Mouse (Mus musculus): ENCODE measurements around the gene Clasp1. TPM values are rescaled to one million over a fixed set of nuclear protein-coding genes. Genes with fewer than 3 reads are reported as not detected.

Gene Clasp1
- polyA plus RNA-seq, 1 experiment: 146 TPM

- DNase-seq (ENCODE audit: low read depth): no peak
- TF ChIP-seq POLR2A (IDR thresholded peaks at IDR 0.05; ENCODE audit: borderline replicate concordance, extremely low read depth, insufficient read depth, insufficient read length, poor library complexity, severe bottlenecking) (no peak), CTCF (IDR thresholded peaks at IDR 0.05; ENCODE audit: borderline replicate concordance, extremely low read depth, insufficient read depth, insufficient read length) (no peak)
These were observed 42.7 kb downstream of the Clasp1 start for GRCm38 (mm10) chr1:118431548-118431947.

GRCm38 (mm10) chr1:118435001-118435473, 46.2 kb downstream of the Clasp1 start:
- TF ChIP-seq CTCF (IDR thresholded peaks at IDR 0.05; ENCODE audit: borderline replicate concordance, extremely low read depth, insufficient read depth, insufficient read length): no peak
- TF ChIP-seq POLR2A (IDR thresholded peaks at IDR 0.05; ENCODE audit: borderline replicate concordance, extremely low read depth, insufficient read depth, insufficient read length, poor library complexity, severe bottlenecking): no peak
- peak; percentile 84 for DNase-seq (ENCODE audit: low read depth)

- TF ChIP-seq POLR2A (IDR thresholded peaks at IDR 0.05; ENCODE audit: borderline replicate concordance, extremely low read depth, insufficient read depth, insufficient read length, poor library complexity, severe bottlenecking) (no peak), CTCF (IDR thresholded peaks at IDR 0.05; ENCODE audit: borderline replicate concordance, extremely low read depth, insufficient read depth, insufficient read length) (no peak)
- DNase-seq (ENCODE audit: low read depth): peak; percentile 47
These were observed 49.0 kb downstream of the Clasp1 start for GRCm38 (mm10) chr1:118437856-118438255.

- TF ChIP-seq POLR2A (IDR thresholded peaks at IDR 0.05; ENCODE audit: borderline replicate concordance, extremely low read depth, insufficient read depth, insufficient read length, poor library complexity, severe bottlenecking) (no peak), CTCF (IDR thresholded peaks at IDR 0.05; ENCODE audit: borderline replicate concordance, extremely low read depth, insufficient read depth, insufficient read length) (no peak)
- no peak for DNase-seq (ENCODE audit: low read depth)
These were observed 49.5 kb downstream of the Clasp1 start for GRCm38 (mm10) chr1:118438332-118438731.

DNA sequence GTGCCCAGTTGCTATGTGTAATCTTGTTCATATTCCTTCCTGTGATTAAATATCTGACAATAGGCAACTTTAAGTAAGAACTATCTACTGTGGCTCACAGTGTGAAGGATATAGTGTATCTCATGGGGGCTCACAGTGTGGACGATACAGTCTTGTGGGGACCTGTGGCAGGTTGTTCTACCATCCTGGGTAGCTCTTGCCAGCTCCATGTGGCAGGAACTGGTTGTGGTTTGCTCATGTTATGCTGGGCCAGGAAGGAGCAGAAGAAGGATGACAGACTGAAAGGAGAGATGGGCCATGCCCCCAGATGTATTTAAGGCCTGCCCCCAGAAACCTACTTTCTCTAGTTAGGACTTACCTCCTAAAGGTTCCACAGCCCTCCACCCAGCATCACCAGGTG, 51.7 kb downstream of the Clasp1 start:
- DNase-seq (ENCODE audit: low read depth): no peak
- TF ChIP-seq POLR2A (IDR thresholded peaks at IDR 0.05; ENCODE audit: borderline replicate concordance, extremely low read depth, insufficient read depth, insufficient read length, poor library complexity, severe bottlenecking) (no peak), CTCF (IDR thresholded peaks at IDR 0.05; ENCODE audit: borderline replicate concordance, extremely low read depth, insufficient read depth, insufficient read length) (no peak)

DNA sequence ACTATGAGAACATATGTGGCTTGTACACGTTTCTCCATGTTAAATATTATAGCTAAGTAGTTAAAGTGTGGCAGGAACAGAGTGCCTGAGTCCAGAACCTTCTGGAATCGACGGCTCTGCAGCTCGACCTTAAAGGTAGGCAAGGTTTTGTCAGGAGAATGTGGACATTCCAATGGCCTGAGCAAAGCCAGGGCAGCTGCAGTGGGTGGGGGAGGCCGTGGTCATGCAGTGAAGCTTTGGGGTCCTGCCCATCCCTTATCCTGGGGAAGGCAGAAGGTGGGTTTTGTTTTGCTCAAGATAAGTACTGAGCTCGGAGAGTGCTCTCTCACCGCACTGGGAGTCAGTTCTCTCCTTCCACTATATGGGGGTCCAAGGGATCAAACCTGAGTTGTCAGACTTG, 55.6 kb downstream of the Clasp1 start:
- no peak for TF ChIP-seq POLR2A (IDR thresholded peaks at IDR 0.05; ENCODE audit: borderline replicate concordance, extremely low read depth, insufficient read depth, insufficient read length, poor library complexity, severe bottlenecking)
- no peak for TF ChIP-seq CTCF (IDR thresholded peaks at IDR 0.05; ENCODE audit: borderline replicate concordance, extremely low read depth, insufficient read depth, insufficient read length)
- no peak for DNase-seq (ENCODE audit: low read depth)

DNA sequence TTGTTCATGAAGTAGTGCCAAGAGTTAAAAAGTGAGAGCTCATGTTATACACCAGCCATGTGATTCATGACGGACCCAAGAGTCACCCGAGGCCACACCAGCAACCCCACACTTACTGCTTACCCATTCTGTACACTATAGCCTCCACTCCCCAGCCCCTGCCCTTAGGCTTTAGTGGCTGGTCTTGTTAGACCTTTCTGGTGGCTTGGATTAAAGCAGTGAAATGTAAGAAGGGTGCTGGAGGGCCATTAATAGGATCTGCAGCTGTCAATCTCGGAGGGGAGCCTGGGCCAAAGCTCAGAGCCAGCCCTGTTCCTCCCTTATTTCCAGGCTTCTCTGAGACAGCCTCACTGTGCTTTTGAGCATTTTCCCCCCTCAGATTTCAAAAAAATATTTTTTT, 56.1 kb downstream of the Clasp1 start:
- TF ChIP-seq CTCF (IDR thresholded peaks at IDR 0.05; ENCODE audit: borderline replicate concordance, extremely low read depth, insufficient read depth, insufficient read length) (no peak), POLR2A (IDR thresholded peaks at IDR 0.05; ENCODE audit: borderline replicate concordance, extremely low read depth, insufficient read depth, insufficient read length, poor library complexity, severe bottlenecking) (no peak)
- no peak for DNase-seq (ENCODE audit: low read depth)

DNA sequence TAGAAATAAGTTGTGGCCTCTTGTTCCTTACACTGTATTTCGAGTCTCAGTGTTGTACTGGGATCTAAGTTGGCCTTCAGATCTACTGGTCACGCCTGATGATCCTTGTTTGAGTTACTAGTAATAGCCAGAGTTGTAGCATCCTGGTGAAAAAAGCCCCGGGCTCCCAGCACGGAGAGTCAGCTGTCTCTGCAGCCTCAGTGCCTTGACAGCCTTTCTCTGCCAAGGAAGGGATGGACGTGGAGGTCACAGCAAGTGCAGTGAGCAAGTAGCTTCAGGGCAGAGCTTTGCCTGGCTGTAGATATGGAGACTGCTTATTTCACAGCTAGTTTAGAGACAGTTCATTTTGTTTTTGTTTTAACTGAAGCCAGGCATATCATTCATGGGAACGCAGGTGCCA, 56.6 kb downstream of the Clasp1 start:
- TF ChIP-seq CTCF (IDR thresholded peaks at IDR 0.05; ENCODE audit: borderline replicate concordance, extremely low read depth, insufficient read depth, insufficient read length) (no peak), POLR2A (IDR thresholded peaks at IDR 0.05; ENCODE audit: borderline replicate concordance, extremely low read depth, insufficient read depth, insufficient read length, poor library complexity, severe bottlenecking) (no peak)
- no peak for DNase-seq (ENCODE audit: low read depth)

- TF ChIP-seq CTCF (IDR thresholded peaks at IDR 0.05; ENCODE audit: borderline replicate concordance, extremely low read depth, insufficient read depth, insufficient read length): no peak
- no peak for TF ChIP-seq POLR2A (IDR thresholded peaks at IDR 0.05; ENCODE audit: borderline replicate concordance, extremely low read depth, insufficient read depth, insufficient read length, poor library complexity, severe bottlenecking)
- DNase-seq (ENCODE audit: low read depth): no peak
These were observed 57.1 kb downstream of the Clasp1 start for GRCm38 (mm10) chr1:118446006-118446405.

DNA sequence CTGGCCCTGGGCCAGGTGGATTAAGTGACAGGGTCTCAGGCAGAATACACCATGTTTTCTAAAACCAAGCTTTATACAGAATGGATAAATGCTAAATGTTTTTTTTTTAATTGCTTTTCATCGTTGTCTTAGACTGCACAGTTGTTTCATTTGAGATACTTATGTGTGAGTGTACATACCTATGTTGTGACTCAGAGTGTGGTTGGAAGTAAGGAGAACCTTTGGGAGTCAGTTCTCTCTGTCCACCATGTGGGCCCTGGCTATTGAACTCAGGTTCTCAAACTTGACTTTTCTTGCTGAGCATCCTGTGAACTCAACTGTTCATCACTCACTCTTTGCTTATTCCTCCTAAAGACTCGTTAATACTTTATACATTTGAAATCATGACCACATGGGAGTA, 58.3 kb downstream of the Clasp1 start:
- no peak for TF ChIP-seq CTCF (IDR thresholded peaks at IDR 0.05; ENCODE audit: borderline replicate concordance, extremely low read depth, insufficient read depth, insufficient read length)
- TF ChIP-seq POLR2A (IDR thresholded peaks at IDR 0.05; ENCODE audit: borderline replicate concordance, extremely low read depth, insufficient read depth, insufficient read length, poor library complexity, severe bottlenecking): no peak
- DNase-seq (ENCODE audit: low read depth): no peak

DNA sequence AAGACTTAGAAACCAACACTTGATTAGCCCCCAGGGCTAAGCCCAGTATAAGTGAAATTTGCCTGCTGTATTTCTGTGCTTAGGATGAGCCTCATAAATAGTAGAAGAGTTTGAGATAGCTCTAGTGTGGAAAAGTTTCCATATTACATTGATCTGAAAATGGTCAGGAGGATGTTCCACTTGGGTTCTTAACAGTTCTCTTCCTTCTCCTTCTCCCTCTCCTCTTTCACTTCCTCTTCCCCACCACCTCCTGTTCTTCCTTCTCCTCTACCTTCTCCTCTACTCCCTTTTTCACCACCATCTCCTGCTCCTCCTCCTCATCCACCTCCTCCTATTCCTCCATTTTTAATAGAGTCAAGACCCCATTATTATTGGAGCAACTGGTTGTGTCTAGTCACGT, 59.4 kb downstream of the Clasp1 start:
- DNase-seq (ENCODE audit: low read depth): no peak
- TF ChIP-seq POLR2A (IDR thresholded peaks at IDR 0.05; ENCODE audit: borderline replicate concordance, extremely low read depth, insufficient read depth, insufficient read length, poor library complexity, severe bottlenecking) (no peak), CTCF (IDR thresholded peaks at IDR 0.05; ENCODE audit: borderline replicate concordance, extremely low read depth, insufficient read depth, insufficient read length) (no peak)

DNA sequence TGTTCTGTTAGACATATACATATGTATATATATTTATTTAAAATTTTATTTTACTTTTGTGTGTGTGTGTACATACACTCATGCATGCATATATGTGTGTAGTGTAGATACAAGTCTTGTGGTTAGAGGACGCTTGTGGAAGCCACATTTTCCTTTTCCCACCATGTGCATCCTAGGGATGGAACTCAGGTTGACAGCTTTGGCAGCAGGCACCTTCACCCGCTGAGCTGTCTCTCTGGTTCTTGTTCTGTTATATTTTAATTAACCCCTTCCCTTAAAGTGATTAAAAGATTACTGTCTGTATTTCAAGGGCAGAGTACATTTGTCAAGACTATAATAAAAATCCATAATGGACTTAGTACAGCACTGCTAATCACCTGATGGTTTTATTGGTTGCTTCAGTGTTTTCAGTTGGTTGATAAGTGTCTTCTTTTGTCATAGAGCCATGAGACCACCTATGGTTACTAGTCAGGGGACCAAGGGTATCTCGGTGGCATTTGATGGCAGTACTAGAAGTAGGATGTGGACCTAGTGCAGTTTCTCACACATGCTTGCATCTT, 62.1 kb downstream of the Clasp1 start:
- no peak for DNase-seq (ENCODE audit: low read depth)
- TF ChIP-seq POLR2A (IDR thresholded peaks at IDR 0.05; ENCODE audit: borderline replicate concordance, extremely low read depth, insufficient read depth, insufficient read length, poor library complexity, severe bottlenecking) (no peak), CTCF (IDR thresholded peaks at IDR 0.05; ENCODE audit: borderline replicate concordance, extremely low read depth, insufficient read depth, insufficient read length) (no peak)
